Mouse (Mus musculus) layer of hippocampus, adult 8-10 months (tissue): ENCODE measurements around the gene Pdcd2. TPM values are rescaled to one million over a fixed set of nuclear protein-coding genes. Genes with fewer than 3 reads are reported as not detected.

Experiments used
- DNase-seq, 2 experiments: peaks; one replicate each; pipeline ENCODE4 v3.0.0; 2022; ENCODE audit warnings: low spot score in 2 of 2
- total RNA-seq, 4 experiments: library from RNA; stranded (reverse); gene quantifications; 2 replicates each; pipeline ENCODE4 v1.2.4; 2022

The Pdcd2 gene
- total RNA-seq, 4 experiments from 2014 or later = 15.8 to 24.5 (median 17.8) TPM

DNA sequence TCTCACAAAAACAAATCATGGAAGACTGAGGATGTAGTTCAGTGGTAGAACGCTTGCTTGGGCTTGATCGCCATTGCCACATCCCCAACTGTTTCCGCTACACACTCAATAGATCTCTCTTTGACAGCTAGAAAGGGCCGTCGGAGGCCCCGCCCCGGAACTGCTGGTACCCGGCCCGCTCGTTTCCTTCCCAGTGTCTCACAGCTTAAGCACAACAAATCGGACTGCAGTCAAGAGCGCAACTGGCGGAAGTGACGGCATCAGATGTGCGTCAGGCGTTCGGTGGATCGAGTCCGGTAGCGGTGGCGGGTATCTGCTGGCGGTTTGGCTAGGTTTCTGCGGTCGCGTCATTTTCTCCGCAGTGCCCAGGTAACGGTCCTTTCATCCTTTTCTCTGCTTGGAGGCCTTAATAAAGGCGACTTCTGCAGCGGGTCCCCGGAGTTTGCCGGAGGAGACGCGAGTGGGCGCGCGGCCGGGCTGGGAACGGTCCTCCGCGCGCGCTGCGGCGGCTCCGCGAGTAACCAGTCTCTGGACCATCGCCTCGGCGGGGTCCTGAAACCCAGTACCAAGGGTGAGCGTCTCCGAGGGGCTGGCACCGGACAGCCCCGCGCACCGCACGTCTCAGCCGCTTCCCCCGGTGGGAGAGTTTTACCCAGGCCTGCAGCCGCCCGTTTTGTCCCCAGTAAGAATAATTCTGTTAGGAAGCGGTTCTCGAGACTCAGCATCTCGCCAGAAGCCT lies 27.3 kb downstream of the Pdcd2 start, which contains the start of the genes Psmb1 and Tbp:
Gene Psmb1, minus strand, starts transcription at position 96 of the 739 bp plus-strand sequence.
Gene Tbp, plus strand, starts transcription at position 233 of the 739 bp plus-strand sequence.
- DNase-seq = peak; percentile 96 to 97

DNA sequence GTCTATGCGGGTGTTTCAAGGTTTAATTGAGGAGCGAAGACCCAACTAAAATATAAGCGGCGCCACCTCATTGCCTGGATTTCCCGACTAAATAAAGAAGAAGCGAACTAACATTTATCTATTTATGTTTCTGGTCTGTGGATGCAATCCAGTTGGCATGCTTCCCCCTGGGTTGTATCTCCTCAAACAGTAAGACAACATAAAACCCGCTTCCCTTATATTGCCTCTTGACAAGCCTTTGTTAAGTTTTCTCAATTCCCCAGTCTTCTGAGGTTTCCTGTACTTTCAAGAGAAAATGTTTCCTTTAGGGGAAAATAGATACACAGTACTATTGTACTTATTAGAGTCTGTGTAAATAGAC lies 28.4 kb downstream of the Pdcd2 start:
- DNase-seq = no peak

GRCm38 (mm10) chr17:15497882-15498752 lies 29.0 kb downstream of the Pdcd2 start:
- peak; percentile 91 to 94 for DNase-seq

DNA sequence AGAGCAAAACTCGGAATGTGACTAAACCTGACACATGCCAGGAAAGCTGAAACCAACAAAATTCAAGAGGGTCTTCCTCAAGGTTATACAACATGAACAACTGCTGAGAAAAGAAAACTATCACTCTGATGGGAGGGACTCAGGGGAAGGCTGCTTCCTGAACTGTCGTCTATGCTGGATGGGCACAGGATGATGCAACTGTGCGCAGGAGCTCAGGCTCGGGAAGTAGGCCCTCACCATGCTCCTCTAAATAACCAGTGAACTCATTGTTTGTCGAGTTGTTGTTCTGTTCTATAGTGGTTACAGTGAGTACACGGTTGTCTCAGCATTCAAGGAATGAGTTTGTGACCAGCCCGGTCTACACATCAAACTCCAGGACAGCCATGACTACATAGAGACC lies 36.6 kb downstream of the Pdcd2 start:
- DNase-seq = no peak

GRCm38 (mm10) chr17:15472671-15473070 lies 54.4 kb downstream of the Pdcd2 start:
- no peak for DNase-seq

Other genes with a start within 250 kb of the Pdcd2 start
- gene Dll1, start 150.4 kb downstream of the Pdcd2 start, total RNA-seq = 10 to 100 TPM in 2 of 4 experiments, 1 to 10 TPM in 2; 8.7 to 12.3 (median 10.6) TPM
- gene Fam120b, start 131.1 kb downstream of the Pdcd2 start, total RNA-seq = 10 to 100 TPM; 45.0 to 55.4 (median 50.5) TPM
- 100 to 1,000 TPM; 125 to 136 (median 129) TPM for gene Psmb1, start 27.6 kb downstream of the Pdcd2 start, total RNA-seq
- gene Tbp, start 27.4 kb downstream of the Pdcd2 start, total RNA-seq = 10 to 100 TPM; 31.3 to 49.0 (median 34.2) TPM
- gene Prdm9, start 37.1 kb upstream of the Pdcd2 start, total RNA-seq = 1 to 10 TPM; 2.0 to 2.9 (median 2.4) TPM
- gene Chd1, start 177.7 kb upstream of the Pdcd2 start, total RNA-seq = 10 to 100 TPM; 21.7 to 28.1 (median 25.8) TPM